Mouse (Mus musculus): Measurements from ENCODE around the gene Urad. TPM values are rescaled to one million over a fixed set of nuclear protein-coding genes. Genes with fewer than 3 reads are reported as not detected.

Gene Urad
- polyA plus RNA-seq, 1 experiment from 2014 or later: 0.53 TPM

DNA sequence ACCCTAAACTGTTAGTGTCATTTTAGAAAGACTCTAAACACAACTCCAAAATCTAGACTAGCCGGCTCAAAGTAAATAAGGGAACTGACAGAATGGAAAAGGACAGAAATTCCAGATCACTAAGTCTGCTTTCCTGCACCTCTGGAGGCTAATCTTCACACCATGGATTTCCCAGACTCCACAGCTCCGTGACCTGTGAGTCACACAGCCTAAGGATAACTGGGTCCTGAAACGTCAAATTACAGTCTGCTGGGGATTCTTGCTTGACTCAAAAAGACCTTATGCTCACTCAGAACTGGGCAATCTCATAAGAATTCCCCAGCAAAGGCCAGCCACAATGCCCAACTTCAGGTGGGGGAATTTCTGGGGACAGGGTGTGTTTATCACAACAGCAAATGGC, 33.5 kb upstream of the Urad start:
- DNase-seq (ENCODE audit: low spot score) (no peak), ATAC-seq (replicated peaks; ENCODE audit: low FRiP score) (no peak)
- Histone ChIP-seq H3K4me3 (ENCODE audit: low read depth, low read length) (no peak overlapping the region), H3K4me2 (no peak overlapping the region), H3K36me3 (ENCODE audit: control insufficient read depth, insufficient read depth, low read length) (no peaks in the 10 kb centered on the region), H3K27ac (ENCODE audit: low read depth, low read length) (no peak overlapping the region), H3K9me3 (ENCODE audit: control insufficient read depth, low read length) (no peaks in the 10 kb centered on the region), H3K9ac (ENCODE audit: low read depth, low read length) (no peak overlapping the region), H3K27me3 (replicated peaks; ENCODE audit: control insufficient read depth, insufficient read depth, low read length) (no peaks in the 10 kb centered on the region), H3K4me1 (replicated peaks; ENCODE audit: control insufficient read depth, insufficient read depth, low read length) (no peaks in the 10 kb centered on the region)
- 64% methylated on average over 3 of the region's 3 CpGs for WGBS

DNA sequence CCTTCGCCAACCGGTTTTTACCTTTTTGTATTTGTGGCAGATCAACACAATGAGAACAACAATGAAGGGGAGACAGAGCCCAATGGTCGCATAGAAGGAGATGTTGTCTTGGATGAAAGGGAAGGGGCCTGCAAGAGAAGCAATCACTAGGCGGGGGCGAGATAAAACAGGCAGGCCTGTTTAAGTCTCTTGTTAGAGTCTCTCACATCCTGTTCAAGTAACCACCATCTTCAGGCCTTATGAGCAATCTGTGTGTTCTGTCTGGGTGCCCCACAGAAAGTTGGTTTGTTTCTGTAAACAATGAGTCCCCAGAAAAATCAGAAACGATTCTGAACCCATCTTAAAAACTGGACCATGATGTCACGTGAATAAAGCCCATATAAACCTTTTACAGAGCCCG, 32.7 kb upstream of the Urad start:
- DNase-seq (ENCODE audit: low spot score): no peak
- Histone ChIP-seq H3K36me3 (ENCODE audit: control insufficient read depth, insufficient read depth, low read length) (no peaks in the 10 kb centered on the region), H3K9me3 (ENCODE audit: control insufficient read depth, low read length) (no peaks in the 10 kb centered on the region), H3K27me3 (replicated peaks; ENCODE audit: control insufficient read depth, insufficient read depth, low read length) (no peaks in the 10 kb centered on the region), H3K4me3 (ENCODE audit: low read depth, low read length) (no peak overlapping the region), H3K4me1 (replicated peaks; ENCODE audit: control insufficient read depth, insufficient read depth, low read length) (no peaks in the 10 kb centered on the region), H3K9ac (ENCODE audit: low read depth, low read length) (no peak overlapping the region), H3K27ac (ENCODE audit: low read depth, low read length) (no peak overlapping the region), H3K4me2 (no peak overlapping the region)
- 77% methylated on average over 8 of the region's 8 CpGs for WGBS
- ATAC-seq (replicated peaks; ENCODE audit: low FRiP score): no peak

DNA sequence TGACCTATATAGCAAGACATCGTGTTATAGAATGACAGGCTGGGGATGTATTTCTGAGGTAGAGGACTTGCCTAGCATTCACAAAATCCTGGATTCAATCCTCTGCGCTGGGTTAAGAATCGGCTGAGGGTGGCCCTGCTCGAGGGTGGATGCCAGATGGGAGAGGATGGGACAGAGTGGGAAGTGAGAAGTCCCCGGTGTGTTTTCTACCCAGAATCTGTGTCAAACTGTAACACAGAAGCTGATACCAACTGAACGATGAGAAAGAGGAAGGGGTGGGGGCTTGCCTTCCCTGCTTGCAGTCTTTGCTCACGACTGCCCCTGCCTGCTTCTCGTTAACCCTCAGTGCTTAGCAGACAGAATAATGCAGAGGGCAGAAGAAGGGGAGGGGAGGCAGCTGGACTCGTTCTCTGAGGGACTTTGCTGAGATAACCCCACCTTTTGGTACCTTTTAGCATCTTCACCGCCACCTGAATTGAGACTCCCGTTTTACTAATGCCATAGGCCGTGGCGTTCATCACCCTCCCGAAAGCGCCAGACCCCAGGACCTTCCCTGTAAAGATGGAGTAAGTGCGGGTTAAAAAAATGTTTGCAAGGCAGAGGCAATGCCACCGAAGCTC, 32.0 kb upstream of the Urad start:
- Histone ChIP-seq H3K4me2 (no peak overlapping the region), H3K36me3 (ENCODE audit: control insufficient read depth, insufficient read depth, low read length) (no peaks in the 10 kb centered on the region), H3K9me3 (ENCODE audit: control insufficient read depth, low read length) (no peaks in the 10 kb centered on the region), H3K27me3 (replicated peaks; ENCODE audit: control insufficient read depth, insufficient read depth, low read length) (no peaks in the 10 kb centered on the region), H3K4me3 (ENCODE audit: low read depth, low read length) (no peak overlapping the region), H3K27ac (ENCODE audit: low read depth, low read length) (no peak overlapping the region), H3K4me1 (replicated peaks; ENCODE audit: control insufficient read depth, insufficient read depth, low read length) (no peaks in the 10 kb centered on the region), H3K9ac (ENCODE audit: low read depth, low read length) (no peak overlapping the region)
- WGBS: 57% methylated on average over 17 of the region's 17 CpGs
- ATAC-seq (replicated peaks; ENCODE audit: low FRiP score) (no peak), DNase-seq (ENCODE audit: low spot score) (no peak)

DNA sequence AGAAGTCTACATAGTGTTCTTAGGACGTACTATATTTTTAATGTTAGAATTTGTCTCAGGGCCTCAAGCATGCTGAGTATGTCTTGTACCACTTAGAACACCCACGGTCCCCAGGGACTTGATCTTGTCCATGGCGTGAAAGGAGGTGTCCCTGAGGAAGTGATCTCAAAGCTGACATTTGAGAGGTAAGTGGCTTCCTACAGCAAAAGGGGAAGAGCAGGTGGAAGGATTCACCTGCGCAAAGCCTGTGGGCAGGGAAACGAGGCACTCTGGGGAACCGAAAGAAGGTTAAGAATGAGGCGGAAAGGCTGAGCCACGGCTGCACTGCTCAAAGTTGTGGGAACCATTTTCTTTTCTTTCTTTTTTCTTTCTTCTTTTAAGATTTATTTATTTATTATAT, 29.7 kb upstream of the Urad start:
- WGBS: 85% methylated on average over 8 of the region's 8 CpGs
- H3K27ac ChIP-seq (ENCODE audit: low read depth, low read length): no peak overlapping the region
- H3K4me1 ChIP-seq (replicated peaks; ENCODE audit: control insufficient read depth, insufficient read depth, low read length): no peaks in the 10 kb centered on the region
- H3K9me3 ChIP-seq (ENCODE audit: control insufficient read depth, low read length): no peaks in the 10 kb centered on the region
- ATAC-seq (replicated peaks; ENCODE audit: low FRiP score) (no peak), DNase-seq (ENCODE audit: low spot score) (no peak)
- no peaks in the 10 kb centered on the region for H3K36me3 ChIP-seq (ENCODE audit: control insufficient read depth, insufficient read depth, low read length)
- no peaks in the 10 kb centered on the region for H3K27me3 ChIP-seq (replicated peaks; ENCODE audit: control insufficient read depth, insufficient read depth, low read length)
- H3K9ac ChIP-seq (ENCODE audit: low read depth, low read length): no peak overlapping the region
- H3K4me2 ChIP-seq: no peak overlapping the region
- H3K4me3 ChIP-seq (ENCODE audit: low read depth, low read length): no peak overlapping the region

DNA sequence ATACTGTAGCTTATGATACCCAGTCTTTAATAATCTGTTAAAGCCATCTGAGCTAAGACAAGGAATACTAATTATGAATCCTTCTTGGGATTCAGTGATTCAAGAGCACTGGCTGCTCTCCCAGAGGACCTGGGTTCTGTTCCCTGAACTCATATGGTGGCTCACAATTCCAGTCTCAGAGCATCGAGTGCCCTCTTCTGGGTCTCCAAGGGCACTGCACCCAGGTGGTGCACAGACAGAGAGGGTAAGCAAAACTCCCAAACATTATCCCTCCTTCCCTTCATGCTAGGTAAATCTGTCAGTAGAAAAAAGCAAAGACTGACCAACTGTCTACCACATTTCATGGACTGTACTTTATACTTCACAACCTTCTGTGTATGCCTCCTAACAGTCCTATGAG, 23.7 kb upstream of the Urad start:
- H3K4me1 ChIP-seq (replicated peaks; ENCODE audit: control insufficient read depth, insufficient read depth, low read length): no peaks in the 10 kb centered on the region
- DNase-seq (ENCODE audit: low spot score) (no peak), ATAC-seq (replicated peaks; ENCODE audit: low FRiP score) (no peak)
- no peaks in the 10 kb centered on the region for H3K9me3 ChIP-seq (ENCODE audit: control insufficient read depth, low read length)
- H3K36me3 ChIP-seq (ENCODE audit: control insufficient read depth, insufficient read depth, low read length): no peaks in the 10 kb centered on the region
- H3K27me3 ChIP-seq (replicated peaks; ENCODE audit: control insufficient read depth, insufficient read depth, low read length): no peaks in the 10 kb centered on the region
- WGBS: 67% methylated on average over 1 of the region's 1 CpGs
- no peak overlapping the region for H3K9ac ChIP-seq (ENCODE audit: low read depth, low read length)
- H3K4me2 ChIP-seq: no peak overlapping the region
- H3K27ac ChIP-seq (ENCODE audit: low read depth, low read length): no peak overlapping the region
- H3K4me3 ChIP-seq (ENCODE audit: low read depth, low read length): no peak overlapping the region

DNA sequence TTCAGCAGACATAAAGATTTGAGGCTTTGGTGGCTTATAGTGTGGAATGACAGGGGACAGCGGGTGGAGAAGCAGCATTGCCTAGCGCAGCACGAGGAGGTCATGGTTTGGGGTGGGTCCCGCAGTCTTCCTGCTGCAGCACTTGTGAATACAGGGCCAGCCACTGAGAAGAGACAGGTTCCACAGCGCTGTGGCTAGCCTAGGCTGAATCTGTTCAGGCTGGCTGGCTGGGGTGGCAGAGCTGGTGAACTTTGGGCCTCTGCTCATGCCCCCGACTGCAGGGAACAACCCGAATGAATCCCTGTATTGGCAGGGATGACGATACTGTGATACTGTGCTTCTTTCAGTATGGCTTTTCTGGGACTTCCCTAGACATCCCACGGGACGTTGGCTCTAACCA, 21.7 kb upstream of the Urad start:
- DNase-seq (ENCODE audit: low spot score) (no peak), ATAC-seq (replicated peaks; ENCODE audit: low FRiP score) (no peak)
- Histone ChIP-seq H3K9me3 (ENCODE audit: control insufficient read depth, low read length) (no peaks in the 10 kb centered on the region), H3K4me3 (ENCODE audit: low read depth, low read length) (no peak overlapping the region), H3K36me3 (ENCODE audit: control insufficient read depth, insufficient read depth, low read length) (no peaks in the 10 kb centered on the region), H3K27me3 (replicated peaks; ENCODE audit: control insufficient read depth, insufficient read depth, low read length) (no peaks in the 10 kb centered on the region), H3K9ac (ENCODE audit: low read depth, low read length) (no peak overlapping the region), H3K4me2 (no peak overlapping the region), H3K4me1 (replicated peaks; ENCODE audit: control insufficient read depth, insufficient read depth, low read length) (no peaks in the 10 kb centered on the region), H3K27ac (ENCODE audit: low read depth, low read length) (no peak overlapping the region)
- WGBS: 83% methylated on average over 10 of the region's 10 CpGs

DNA sequence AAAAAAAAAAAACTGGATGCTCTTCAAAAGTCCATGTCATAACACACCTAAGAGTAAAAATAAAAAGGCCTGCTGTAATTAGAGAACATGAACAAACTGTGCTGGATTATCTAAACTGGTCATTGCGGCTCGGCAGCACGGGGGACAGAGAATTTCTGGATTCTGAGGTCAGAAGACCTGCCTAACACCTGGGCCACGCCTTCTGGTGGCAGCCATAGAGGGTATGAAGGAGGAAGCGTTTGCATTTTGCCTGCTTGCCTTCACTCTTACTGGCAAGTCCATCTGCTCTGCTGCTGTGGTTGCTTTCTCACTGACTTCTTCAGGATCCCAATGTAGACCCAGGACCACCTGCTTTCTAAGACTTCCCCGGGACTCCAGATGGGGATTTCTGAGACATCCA, 20.7 kb upstream of the Urad start:
- H3K4me3 ChIP-seq (ENCODE audit: low read depth, low read length): no peak overlapping the region
- no peaks in the 10 kb centered on the region for H3K27me3 ChIP-seq (replicated peaks; ENCODE audit: control insufficient read depth, insufficient read depth, low read length)
- DNase-seq (ENCODE audit: low spot score): no peak
- H3K36me3 ChIP-seq (ENCODE audit: control insufficient read depth, insufficient read depth, low read length): no peaks in the 10 kb centered on the region
- H3K9me3 ChIP-seq (ENCODE audit: control insufficient read depth, low read length): no peaks in the 10 kb centered on the region
- no peaks in the 10 kb centered on the region for H3K4me1 ChIP-seq (replicated peaks; ENCODE audit: control insufficient read depth, insufficient read depth, low read length)
- 85% methylated on average over 6 of the region's 6 CpGs for WGBS
- H3K4me2 ChIP-seq: no peak overlapping the region
- no peak overlapping the region for H3K27ac ChIP-seq (ENCODE audit: low read depth, low read length)
- ATAC-seq (replicated peaks; ENCODE audit: low FRiP score): no peak
- H3K9ac ChIP-seq (ENCODE audit: low read depth, low read length): no peak overlapping the region

DNA sequence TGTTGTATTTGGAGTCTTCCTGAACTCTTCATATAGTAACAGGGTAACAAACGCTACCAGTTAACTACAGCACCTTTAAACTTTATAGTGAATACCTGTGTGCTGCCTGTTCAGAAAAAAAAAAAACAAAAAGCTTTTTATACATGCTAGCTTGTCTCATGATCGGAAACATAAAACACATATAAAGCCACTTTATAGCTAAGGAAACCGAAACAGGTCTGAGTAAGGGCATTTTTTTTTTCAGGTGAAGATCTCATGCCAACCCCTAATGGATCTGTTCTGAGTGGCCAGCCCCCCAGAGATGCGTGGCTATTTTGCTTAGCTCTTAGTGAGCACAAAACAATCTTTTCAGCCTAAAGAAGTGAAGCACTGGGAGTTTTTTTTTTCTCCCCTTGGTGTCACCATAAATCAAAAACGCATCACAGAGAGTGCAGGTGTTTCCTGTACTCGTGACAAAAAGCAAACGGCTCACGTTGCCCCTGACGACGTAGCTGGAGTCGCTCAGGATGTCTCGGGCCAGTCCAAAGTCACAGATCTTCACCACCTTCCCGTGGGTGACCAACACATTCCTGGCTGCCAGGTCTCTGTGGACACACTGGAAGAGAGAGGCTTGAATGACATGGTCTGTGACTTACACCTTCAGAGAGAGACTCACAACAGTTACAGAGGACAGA, 18.6 kb upstream of the Urad start:
- H3K9ac ChIP-seq (ENCODE audit: low read depth, low read length): no peak overlapping the region
- H3K4me1 ChIP-seq (replicated peaks; ENCODE audit: control insufficient read depth, insufficient read depth, low read length): no peaks in the 10 kb centered on the region
- H3K4me3 ChIP-seq (ENCODE audit: low read depth, low read length): no peak overlapping the region
- no peak for ATAC-seq (replicated peaks; ENCODE audit: low FRiP score)
- WGBS: 50% methylated on average over 13 of the region's 13 CpGs
- no peaks in the 10 kb centered on the region for H3K9me3 ChIP-seq (ENCODE audit: control insufficient read depth, low read length)
- H3K36me3 ChIP-seq (ENCODE audit: control insufficient read depth, insufficient read depth, low read length): no peaks in the 10 kb centered on the region
- no peak for DNase-seq (ENCODE audit: low spot score)
- no peak overlapping the region for H3K27ac ChIP-seq (ENCODE audit: low read depth, low read length)
- H3K4me2 ChIP-seq: no peak overlapping the region
- no peaks in the 10 kb centered on the region for H3K27me3 ChIP-seq (replicated peaks; ENCODE audit: control insufficient read depth, insufficient read depth, low read length)

DNA sequence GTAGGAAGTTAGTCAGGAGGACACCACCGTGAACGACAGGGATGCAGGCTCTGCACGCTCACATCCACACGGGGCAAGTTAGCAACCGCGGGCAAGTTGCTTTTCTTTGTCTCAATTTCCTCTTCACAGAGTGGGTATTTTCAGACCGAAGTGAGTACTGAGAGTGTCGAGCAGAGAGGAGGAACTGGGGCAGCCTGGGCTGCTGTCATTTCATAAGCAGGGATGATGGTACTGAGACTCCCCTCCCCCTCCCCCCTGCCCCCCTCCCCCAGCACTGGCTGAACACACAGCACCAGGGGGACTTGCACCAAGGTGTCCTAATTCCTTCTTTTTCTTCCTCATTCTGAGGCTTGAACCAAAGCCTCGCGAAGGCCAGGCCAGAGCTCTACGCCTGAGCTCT, 17.3 kb upstream of the Urad start:
- WGBS: 60% methylated on average over 11 of the region's 11 CpGs
- H3K27me3 ChIP-seq (replicated peaks; ENCODE audit: control insufficient read depth, insufficient read depth, low read length): no peaks in the 10 kb centered on the region
- no peaks in the 10 kb centered on the region for H3K4me1 ChIP-seq (replicated peaks; ENCODE audit: control insufficient read depth, insufficient read depth, low read length)
- H3K9ac ChIP-seq (ENCODE audit: low read depth, low read length): no peak overlapping the region
- no peaks in the 10 kb centered on the region for H3K36me3 ChIP-seq (ENCODE audit: control insufficient read depth, insufficient read depth, low read length)
- DNase-seq (ENCODE audit: low spot score) (no peak), ATAC-seq (replicated peaks; ENCODE audit: low FRiP score) (no peak)
- H3K4me2 ChIP-seq: no peak overlapping the region
- no peak overlapping the region for H3K4me3 ChIP-seq (ENCODE audit: low read depth, low read length)
- H3K27ac ChIP-seq (ENCODE audit: low read depth, low read length): no peak overlapping the region
- H3K9me3 ChIP-seq (ENCODE audit: control insufficient read depth, low read length): no peaks in the 10 kb centered on the region

Measured in liver, embryonic 11.5 days (tissue).